30 mouse cellular contexts compared by ENCODE assay signal in genomic region chr4:130872414-130872813, GRCm38 (mm10). TPM values are rescaled to one million over a fixed set of nuclear protein-coding genes. Genes with fewer than 3 reads are reported as not detected.
DNase-seq lines count a peak whose midpoint lies in the region; ATAC-seq and TF ChIP-seq lines count a peak whose summit lies in the region.
"Had no signal": no experiment of that assay in that cellular context is flagged by ENCODE, and none has a peak within 500 bp of the region (broad histone marks: within the 10 kb centered on the region; RNA-seq: fewer than 3 reads in every experiment).

No protein-coding gene starts in this region.

- no peaks in the 10 kb centered on the region for H3K36me3 ChIP-seq in forebrain, embryonic 10.5 days (replicated peaks)
- no peaks in the 10 kb centered on the region for H3K36me3 ChIP-seq in forebrain, embryonic 13.5 days (ENCODE audit: poor library complexity, severe bottlenecking)
- H3K36me3 ChIP-seq in midbrain, embryonic 13.5 days = no peaks in the 10 kb centered on the region
- H3K36me3 ChIP-seq in neural tube, embryonic 15.5 days = no peaks in the 10 kb centered on the region
- no peaks in the 10 kb centered on the region for H3K36me3 ChIP-seq in stomach, postnatal 0 days (ENCODE audit: control insufficient read depth, insufficient read depth, low read length)
- H3K36me3 ChIP-seq: embryonic facial prominence, embryonic 12.5 days; G1E; heart, embryonic 13.5 days; limb, embryonic 10.5 days; limb, embryonic 15.5 days; liver, embryonic 13.5 days had no signal

- 0 out of 2 replicates have a peak overlapping the region, but pooled peaks have one; percentile 8 for H3K27ac ChIP-seq in forebrain, embryonic 10.5 days
- no peak overlapping the region for H3K27ac ChIP-seq in forebrain, embryonic 13.5 days
- peak overlapping the region; percentile 63 for H3K27ac ChIP-seq in midbrain, embryonic 13.5 days
- 0 out of 2 replicates have a peak overlapping the region, but pooled peaks have one; percentile 15 for H3K27ac ChIP-seq in neural tube, embryonic 15.5 days (replicated peaks)
- no peak overlapping the region for H3K27ac ChIP-seq in stomach, postnatal 0 days (replicated peaks)
- H3K27ac ChIP-seq: embryonic facial prominence, embryonic 12.5 days; heart, embryonic 13.5 days; kidney, postnatal 0 days; limb, embryonic 10.5 days; limb, embryonic 15.5 days; liver, embryonic 13.5 days; macrophage had no signal

- no peak for TF ChIP-seq EP300 in stomach, postnatal 0 days (optimal IDR thresholded peaks at IDR 0.05)

- 23% methylated on average over 11 of the region's 11 CpGs for WGBS in forebrain, embryonic 10.5 days
- WGBS in forebrain, embryonic 13.5 days = 18% methylated on average over 11 of the region's 11 CpGs
- 21% methylated on average over 11 of the region's 11 CpGs for WGBS in midbrain, embryonic 13.5 days
- WGBS in neural tube, embryonic 15.5 days = 28% methylated on average over 11 of the region's 11 CpGs
- 63% methylated on average over 11 of the region's 11 CpGs for WGBS in stomach, postnatal 0 days

- H3K9me3 ChIP-seq in forebrain, embryonic 10.5 days = no peaks in the 10 kb centered on the region
- no peaks in the 10 kb centered on the region for H3K9me3 ChIP-seq in forebrain, embryonic 13.5 days (replicated peaks)
- H3K9me3 ChIP-seq in midbrain, embryonic 13.5 days = no peaks in the 10 kb centered on the region
- H3K9me3 ChIP-seq in neural tube, embryonic 15.5 days (replicated peaks) = no peaks in the 10 kb centered on the region
- H3K9me3 ChIP-seq in stomach, postnatal 0 days (ENCODE audit: control insufficient read depth, low read length) = no peaks in the 10 kb centered on the region
- H3K9me3 ChIP-seq: embryonic facial prominence, embryonic 12.5 days; G1E; heart, embryonic 13.5 days; limb, embryonic 10.5 days; limb, embryonic 15.5 days; liver, embryonic 13.5 days had no signal

- H3K9ac ChIP-seq in forebrain, embryonic 13.5 days = no peak overlapping the region
- H3K9ac ChIP-seq in midbrain, embryonic 13.5 days (replicated peaks) = peak overlapping the region; percentile 36; the same call in 1 of the 2 replicates
- no peak overlapping the region for H3K9ac ChIP-seq in neural tube, embryonic 15.5 days (replicated peaks)
- H3K9ac ChIP-seq in stomach, postnatal 0 days (ENCODE audit: low read length) = no peak overlapping the region
- H3K9ac ChIP-seq: embryonic facial prominence, embryonic 12.5 days; heart, embryonic 13.5 days; limb, embryonic 15.5 days; liver, embryonic 13.5 days had no signal

- H3K27me3 ChIP-seq in forebrain, embryonic 10.5 days (ENCODE audit: poor library complexity, severe bottlenecking) = peaks cover 94% of the 10 kb centered on the region
- peaks cover 77% of the 10 kb centered on the region for H3K27me3 ChIP-seq in forebrain, embryonic 13.5 days
- H3K27me3 ChIP-seq in midbrain, embryonic 13.5 days = peaks cover 65% of the 10 kb centered on the region
- peaks cover 19% of the 10 kb centered on the region for H3K27me3 ChIP-seq in neural tube, embryonic 15.5 days (replicated peaks)
- no peaks in the 10 kb centered on the region for H3K27me3 ChIP-seq in stomach, postnatal 0 days (ENCODE audit: control insufficient read depth, insufficient read depth, low read length)

- no peak for ATAC-seq in forebrain, embryonic 13.5 days
- 0 out of 2 replicates have a peak, but pooled peaks have one; percentile 21 for ATAC-seq in midbrain, embryonic 13.5 days
- no peak for ATAC-seq in neural tube, embryonic 15.5 days (ENCODE audit: low FRiP score)
- ATAC-seq in stomach, postnatal 0 days (ENCODE audit: low FRiP score, low TSS enrichment) = no peak
- ATAC-seq: intestine, embryonic 16.5 days; lung, postnatal 0 days had no signal

- H3K4me1 ChIP-seq in forebrain, embryonic 10.5 days = peaks cover 31% of the 10 kb centered on the region
- peaks cover 20% of the 10 kb centered on the region for H3K4me1 ChIP-seq in forebrain, embryonic 13.5 days
- peaks cover 41% of the 10 kb centered on the region for H3K4me1 ChIP-seq in midbrain, embryonic 13.5 days (replicated peaks)
- peaks cover 38% of the 10 kb centered on the region for H3K4me1 ChIP-seq in neural tube, embryonic 15.5 days
- no peaks in the 10 kb centered on the region for H3K4me1 ChIP-seq in stomach, postnatal 0 days (replicated peaks; ENCODE audit: control insufficient read depth, insufficient read depth)
- H3K4me1 ChIP-seq: liver, embryonic 13.5 days had no signal

- H3K4me2 ChIP-seq in forebrain, embryonic 13.5 days = no peak overlapping the region
- no peak overlapping the region for H3K4me2 ChIP-seq in midbrain, embryonic 13.5 days (replicated peaks)
- no peak overlapping the region for H3K4me2 ChIP-seq in neural tube, embryonic 15.5 days
- no peak overlapping the region for H3K4me2 ChIP-seq in stomach, postnatal 0 days (replicated peaks; ENCODE audit: low read depth)
- H3K4me2 ChIP-seq: embryonic facial prominence, embryonic 12.5 days; heart, embryonic 13.5 days; limb, embryonic 15.5 days; liver, embryonic 13.5 days had no signal

- TF ChIP-seq CTCF in stomach, postnatal 0 days (IDR thresholded peaks at IDR 0.05; ENCODE audit: low read depth) = no peak

- no peak overlapping the region for H3K4me3 ChIP-seq in forebrain, embryonic 10.5 days
- no peak overlapping the region for H3K4me3 ChIP-seq in forebrain, embryonic 13.5 days
- no peak overlapping the region for H3K4me3 ChIP-seq in midbrain, embryonic 13.5 days (replicated peaks)
- H3K4me3 ChIP-seq in neural tube, embryonic 15.5 days (replicated peaks) = no peak overlapping the region
- no peak overlapping the region for H3K4me3 ChIP-seq in stomach, postnatal 0 days (ENCODE audit: low read depth, low read length)
- H3K4me3 ChIP-seq: embryonic facial prominence, embryonic 12.5 days; heart, embryonic 13.5 days; limb, embryonic 10.5 days; limb, embryonic 15.5 days; liver, embryonic 13.5 days; myocyte had no signal

- no peak for DNase-seq in forebrain, embryonic 10.5 days (ENCODE audit: extremely low spot score, low spot score)
- DNase-seq in right cerebral cortex, postnatal 14 days = peak; percentile 3
- no peak for DNase-seq in right cerebral cortex, postnatal 4 days
- no peak for DNase-seq in stomach, postnatal 0 days (ENCODE audit: low spot score)
- DNase-seq in lung, postnatal 25 days (ENCODE audit: low spot score) = no peak
- DNase-seq: adrenal gland, adult 8-10 months; cerebellum, adult 8-10 months; cerebellum, postnatal 36 days; embryo, embryonic 11 days; gastrocnemius, postnatal 10 days; heart, postnatal 10 days; kidney, adult 8-10 months; kidney, postnatal 4 days; liver, embryonic 13.5 days; lung, adult 18-20 months; retina, postnatal 1 day; thymus, postnatal 14 days had no signal

RNA-seq across cellular contexts. Expression of gene Laptm5, which starts 40.5 kb away (rescaled TPM):
- 16.7 and 17.1 TPM in 2 replicates for polyA plus RNA-seq in forebrain, embryonic 10.5 days (2016; fragmentation: Nextera tagmentation; extraction: Ambion mirVana)
- polyA plus RNA-seq in forebrain, embryonic 13.5 days (2015; fragmentation: Nextera tagmentation; extraction: Ambion mirVana) = 15.5 and 16.7 TPM in 2 replicates
- polyA plus RNA-seq in midbrain, embryonic 13.5 days (2015; fragmentation: Nextera tagmentation; extraction: Ambion mirVana) = 21.8 and 23.7 TPM in 2 replicates
- polyA plus RNA-seq in neural tube, embryonic 15.5 days (2015; fragmentation: Nextera tagmentation; extraction: Ambion mirVana) = 29.8 and 64.3 TPM in 2 replicates
- polyA plus RNA-seq in stomach, postnatal 0 days (2015; fragmentation: Nextera tagmentation; extraction: Ambion mirVana) = 30.5 and 34.0 TPM in 2 replicates

Comparison
In these comparisons a context has a peak if more than half of its experiments do, and no peak if none do; other contexts are left out.
1. H3K27ac ChIP-seq: peak in forebrain, embryonic 10.5 days (single experiment), midbrain, embryonic 13.5 days (single experiment) and neural tube, embryonic 15.5 days (single experiment); none in forebrain, embryonic 13.5 days (single experiment) and stomach, postnatal 0 days (single experiment).